Mouse (Mus musculus): ENCODE data around the gene 2310057J18Rik.

- TF ChIP-seq POLR2A (IDR thresholded peaks at IDR 0.05; ENCODE audit: insufficient read length, low read depth), result no peak
- TF ChIP-seq SRF (IDR thresholded peaks at IDR 0.05; ENCODE audit: control insufficient read depth, insufficient read length, low read depth), result no peak
- TF ChIP-seq MYOD1 (IDR thresholded peaks at IDR 0.05; ENCODE audit: control insufficient read depth in 1 of 3, insufficient read length in 2 of 3, low read depth in 2 of 3), result no peak
- TF ChIP-seq MYOG (IDR thresholded peaks at IDR 0.05; ENCODE audit: control insufficient read depth in 1 of 3, insufficient read depth in 1 of 3, insufficient read length in 2 of 3, low read depth in 2 of 3), result no peak
- TF ChIP-seq E2F4 (IDR thresholded peaks at IDR 0.05; ENCODE audit: insufficient read depth), result no peak
- no peak for TF ChIP-seq POLR2AphosphoS2 (IDR thresholded peaks at IDR 0.05; ENCODE audit: insufficient read length, low read depth)
- TF ChIP-seq USF1 (IDR thresholded peaks at IDR 0.05; ENCODE audit: low read depth), result no peak
Observed at GRCm38 (mm10) chr10:28988990-28989389, 2.9 kb upstream of the 2310057J18Rik start.
